Mouse (Mus musculus) olfactory bulb, adult 2 months (tissue): Measurements from ENCODE around the gene Tenm3.

ENCODE experiments used
- CTCF ChIP-seq: fragments of 200-500 bp; IDR thresholded peaks from 2 replicates; pipeline ENCODE4 v1.5.1; 2012; ENCODE audit warnings: low read depth, mild to moderate bottlenecking, low read length, moderate library complexity; ENCODE audit not compliant: insufficient read depth
- POLR2A ChIP-seq: fragments of 200-500 bp; IDR thresholded peaks from 2 replicates; pipeline ENCODE4 v1.6.1; 2012; ENCODE audit warnings: mild to moderate bottlenecking, low read depth, low read length, moderate library complexity; ENCODE audit not compliant: insufficient read depth

- TF ChIP-seq POLR2A (no peak), CTCF (no peak)
Measured at GRCm38 (mm10) chr8:48555546-48556141, 288.1 kb downstream of the Tenm3 start.
